Mouse (Mus musculus) midbrain, embryonic 16.5 days (tissue): ENCODE measurements around the gene Slc8a2. TPM values are rescaled to one million over a fixed set of nuclear protein-coding genes. Genes with fewer than 3 reads are reported as not detected.

Source experiments
- ATAC-seq: fragments of 200-750 bp; cut with Nextera tagmentation; 2 replicates; pipeline ENCODE4 v1.8.0; 2017; ENCODE audit warnings: moderate TSS enrichment
- H3K27ac ChIP-seq: fragments of 300-500 bp; sonication (generic); 2 replicates; pipeline ENCODE4 v1.5.1; 2014; ENCODE audit warnings: mild to moderate bottlenecking, low read length, mixed read lengths
- H3K27me3 ChIP-seq: fragments of 300-500 bp; sonication (generic); 2 replicates; pipeline ENCODE4 v1.6.1; 2014; ENCODE audit warnings: low read depth, low read length, mixed read lengths; ENCODE audit not compliant: control insufficient read depth, insufficient read depth
- H3K36me3 ChIP-seq: fragments of 300-500 bp; sonication (generic); 2 replicates; pipeline ENCODE4 v1.6.1; 2014; ENCODE audit warnings: mild to moderate bottlenecking, low read length, moderate library complexity, mixed read lengths; ENCODE audit not compliant: control insufficient read depth, insufficient read depth
- H3K4me1 ChIP-seq: fragments of 300-500 bp; sonication (generic); 2 replicates; pipeline ENCODE4 v1.6.1; 2014; ENCODE audit warnings: mild to moderate bottlenecking, low read length, mixed read lengths; ENCODE audit not compliant: control insufficient read depth, insufficient read depth
- H3K4me2 ChIP-seq: fragments of 300-500 bp; sonication (generic); 2 replicates; pipeline ENCODE4 v1.6.1; 2014; ENCODE audit warnings: mild to moderate bottlenecking, low read length, mixed read lengths
- H3K4me3 ChIP-seq: fragments of 300-500 bp; sonication (generic); 2 replicates; pipeline ENCODE4 v1.5.1; 2014; ENCODE audit warnings: low read depth, mild to moderate bottlenecking, low read length, moderate library complexity, mixed read lengths
- H3K9ac ChIP-seq: fragments of 300-500 bp; sonication (generic); 2 replicates; pipeline ENCODE4 v1.6.1; 2014; ENCODE audit warnings: low read depth, low read length, mixed read lengths
- H3K9me3 ChIP-seq: fragments of 300-500 bp; sonication (generic); replicated peaks from 2 replicates; pipeline ENCODE4 v1.6.1; 2014; ENCODE audit warnings: mild to moderate bottlenecking, low read length, mixed read lengths; ENCODE audit not compliant: control insufficient read depth, poor library complexity, severe bottlenecking
- WGBS: fragments of 180-500 bp; shearing (Covaris S2); extraction: QIAGEN DNeasy Blood & Tissue Kit; methylation state at CpG from one replicate; pipeline ENCODE4 v1.1.7; 2014; 5-methylcytosine and 5-hydroxymethylcytosine counted together
- polyA plus RNA-seq: library from polyadenylated mRNA; unstranded; fragments of >200 nt; fragmentation: Nextera tagmentation; extraction: Ambion mirVana; gene quantifications from 2 replicates; pipeline ENCODE4 v1.2.1, GENCODE M21; 2015

Slc8a2 gene
- polyA plus RNA-seq, 1 experiment from 2014 or later, result 0.73 TPM

DNA sequence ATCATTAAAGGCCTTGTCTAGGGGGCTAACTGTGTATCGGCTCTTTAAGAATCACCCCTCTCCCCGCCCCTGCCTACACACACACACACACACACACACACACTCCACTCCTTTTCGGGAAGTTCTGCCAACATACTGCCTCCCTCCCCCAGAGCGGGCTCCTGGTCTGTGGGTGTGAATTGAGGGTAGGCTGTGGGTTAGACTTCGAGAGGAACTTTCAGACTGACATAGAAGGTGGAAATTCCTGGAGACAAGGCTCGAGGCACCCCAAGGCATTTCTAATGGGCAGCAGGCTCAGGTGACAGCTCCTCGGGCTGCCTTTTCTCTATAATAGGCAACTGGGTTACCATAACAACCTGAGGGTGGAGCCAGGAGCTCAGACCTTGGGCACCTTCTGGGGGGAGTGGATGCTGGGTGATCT lies 2.5 kb downstream of the Slc8a2 start:
- H3K27me3 ChIP-seq, result no peaks in the 10 kb centered on the region
- H3K9ac ChIP-seq, result peak overlapping the region; percentile 44
- no peak for ATAC-seq
- H3K9me3 ChIP-seq, result no peaks in the 10 kb centered on the region
- H3K4me1 ChIP-seq, result peaks cover 43% of the 10 kb centered on the region
- H3K4me2 ChIP-seq, result peak overlapping the region; percentile 74
- no peaks in the 10 kb centered on the region; the same call in 1 of the 2 replicates for H3K36me3 ChIP-seq
- no peak overlapping the region; the same call in 1 of the 2 replicates for H3K27ac ChIP-seq
- WGBS, result 10% methylated on average over 7 of the region's 7 CpGs
- no peak overlapping the region for H3K4me3 ChIP-seq

DNA sequence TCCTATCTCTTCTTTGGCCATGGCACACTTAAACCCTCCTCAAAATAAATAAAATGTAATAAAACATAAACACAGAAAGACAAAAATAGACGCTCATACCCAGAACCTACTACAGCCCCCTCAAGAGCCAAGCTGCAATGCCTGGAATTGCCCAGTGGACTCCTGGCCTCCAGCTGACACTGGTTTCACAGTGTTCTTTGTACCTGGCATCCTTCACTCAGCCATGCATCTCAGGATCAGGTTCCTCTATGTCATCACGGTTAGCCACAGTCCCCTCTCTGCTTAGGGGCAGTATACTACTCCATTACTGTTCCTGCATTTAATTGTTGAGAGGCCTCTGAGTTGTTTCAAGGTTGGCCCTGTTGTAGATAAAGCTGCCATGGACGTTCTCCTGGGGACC lies 3.3 kb downstream of the Slc8a2 start:
- Histone ChIP-seq H3K9ac (no peak overlapping the region), H3K9me3 (no peaks in the 10 kb centered on the region), H3K4me2 (no peak overlapping the region), H3K27ac (no peak overlapping the region), H3K4me1 (peaks cover 43% of the 10 kb centered on the region), H3K36me3 (no peaks in the 10 kb centered on the region; the same call in 1 of the 2 replicates), H3K27me3 (no peaks in the 10 kb centered on the region), H3K4me3 (no peak overlapping the region)
- no peak for ATAC-seq
- 70% methylated on average over 3 of the region's 3 CpGs for WGBS

- H3K9me3 ChIP-seq, result no peaks in the 10 kb centered on the region
- WGBS, result 95% methylated on average over 9 of the region's 9 CpGs
- no peak overlapping the region for H3K9ac ChIP-seq
- no peaks in the 10 kb centered on the region; the same call in 1 of the 2 replicates for H3K36me3 ChIP-seq
- peaks cover 39% of the 10 kb centered on the region for H3K4me1 ChIP-seq
- no peak for ATAC-seq
- no peak overlapping the region for H3K4me2 ChIP-seq
- no peaks in the 10 kb centered on the region for H3K27me3 ChIP-seq
- H3K27ac ChIP-seq, result no peak overlapping the region
- H3K4me3 ChIP-seq, result no peak overlapping the region
These were observed 4.1 kb downstream of the Slc8a2 start for GRCm38 (mm10) chr7:16133691-16134090.

- Histone ChIP-seq H3K4me2 (peak overlapping the region; percentile 6; the same call in 1 of the 2 replicates), H3K27ac (peak overlapping the region; percentile 2), H3K36me3 (no peaks in the 10 kb centered on the region; the same call in 1 of the 2 replicates), H3K9me3 (no peaks in the 10 kb centered on the region), H3K4me3 (no peak overlapping the region), H3K27me3 (no peaks in the 10 kb centered on the region), H3K9ac (no peak overlapping the region), H3K4me1 (peaks cover 32% of the 10 kb centered on the region)
- peak; percentile 33 for ATAC-seq
- WGBS, result 16% methylated on average over 7 of the region's 7 CpGs
These were observed 5.3 kb downstream of the Slc8a2 start for GRCm38 (mm10) chr7:16134951-16135392.

GRCm38 (mm10) chr7:16146489-16147410 lies 17.1 kb downstream of the Slc8a2 start:
- H3K4me2 ChIP-seq, result no peak overlapping the region
- WGBS, result 34% methylated on average over 27 of the region's 27 CpGs
- no peaks in the 10 kb centered on the region for H3K27me3 ChIP-seq
- 0 out of 2 replicates have a peak, but pooled peaks cover 2% of the 10 kb centered on the region for H3K36me3 ChIP-seq
- no peaks in the 10 kb centered on the region for H3K9me3 ChIP-seq
- H3K4me1 ChIP-seq, result no peaks in the 10 kb centered on the region
- ATAC-seq, result no peak
- no peak overlapping the region for H3K4me3 ChIP-seq
- no peak overlapping the region for H3K9ac ChIP-seq
- H3K27ac ChIP-seq, result no peak overlapping the region

GRCm38 (mm10) chr7:16147643-16148042 lies 18.0 kb downstream of the Slc8a2 start:
- ATAC-seq, result no peak
- WGBS, result 23% methylated on average over 15 of the region's 15 CpGs
- Histone ChIP-seq H3K9me3 (no peaks in the 10 kb centered on the region), H3K27me3 (no peaks in the 10 kb centered on the region), H3K4me2 (no peak overlapping the region), H3K27ac (no peak overlapping the region), H3K9ac (no peak overlapping the region), H3K4me1 (no peaks in the 10 kb centered on the region), H3K36me3 (0 out of 2 replicates have a peak, but pooled peaks cover 2% of the 10 kb centered on the region), H3K4me3 (no peak overlapping the region)

GRCm38 (mm10) chr7:16149241-16149640 lies 19.6 kb downstream of the Slc8a2 start:
- Histone ChIP-seq H3K27ac (no peak overlapping the region), H3K4me3 (no peak overlapping the region), H3K9me3 (no peaks in the 10 kb centered on the region), H3K27me3 (no peaks in the 10 kb centered on the region), H3K4me1 (peaks cover 5% of the 10 kb centered on the region; the same call in 1 of the 2 replicates), H3K4me2 (no peak overlapping the region), H3K36me3 (0 out of 2 replicates have a peak, but pooled peaks cover 2% of the 10 kb centered on the region), H3K9ac (no peak overlapping the region)
- 65% methylated on average over 5 of the region's 5 CpGs for WGBS
- ATAC-seq, result no peak

- no peak for ATAC-seq
These were observed 20.8 kb downstream of the Slc8a2 start for GRCm38 (mm10) chr7:16150191-16151145.

More at GRCm38 (mm10) chr7:16150191-16151145, 20.8 kb downstream of the Slc8a2 start:
- Histone ChIP-seq H3K36me3 (no peaks in the 10 kb centered on the region), H3K9ac (no peak overlapping the region), H3K4me2 (no peak overlapping the region), H3K4me3 (no peak overlapping the region), H3K27me3 (no peaks in the 10 kb centered on the region), H3K27ac (no peak overlapping the region), H3K9me3 (no peaks in the 10 kb centered on the region), H3K4me1 (peaks cover 5% of the 10 kb centered on the region; the same call in 1 of the 2 replicates)
- 75% methylated on average over 9 of the region's 9 CpGs for WGBS
